Mouse (Mus musculus) cerebellum, postnatal 10 days (tissue): ENCODE data around the gene Rec8.

Experiments used
- DNase-seq, 2 experiments: peaks; one replicate each; pipeline ENCODE4 v3.0.0; 2021; ENCODE audit warnings: mixed read lengths in 2 of 2

Rec8 gene

GRCm38 (mm10) chr14:55642679-55643059 is 24.8 kb downstream of the Rec8 start:
- no peak for DNase-seq

GRCm38 (mm10) chr14:55643060-55643907 is 25.4 kb downstream of the Rec8 start, which contains the start of gene Tm9sf1:
TSS of gene Tm9sf1 (minus strand) at chr14:55643806.
- peak; percentile 85 to 87 for DNase-seq

GRCm38 (mm10) chr14:55644261-55644888 is 26.5 kb downstream of the Rec8 start:
- DNase-seq, result no peak

- no peak for DNase-seq
These were observed 32.0 kb downstream of the Rec8 start, which contains the start of gene Tssk4 for GRCm38 (mm10) chr14:55649884-55650283. TSS of gene Tssk4 (plus strand) at chr14:55650184.

- DNase-seq, result no peak
These were observed 33.7 kb downstream of the Rec8 start for GRCm38 (mm10) chr14:55651528-55651927.

GRCm38 (mm10) chr14:55656935-55657334 is 39.1 kb downstream of the Rec8 start:
- DNase-seq, result no peak

GRCm38 (mm10) chr14:55658011-55658410 is 40.2 kb downstream of the Rec8 start:
- DNase-seq, result no peak

GRCm38 (mm10) chr14:55659960-55660573 is 42.2 kb downstream of the Rec8 start, which contains the start of gene Mdp1:
TSS of gene Mdp1 (minus strand) at chr14:55660508.
- peak; percentile 88 to 89 for DNase-seq

GRCm38 (mm10) chr14:55660636-55661035 is 42.8 kb downstream of the Rec8 start:
- no peak for DNase-seq

GRCm38 (mm10) chr14:55671486-55671832 is 53.6 kb downstream of the Rec8 start:
- DNase-seq, result no peak

GRCm38 (mm10) chr14:55671833-55672740 is 54.2 kb downstream of the Rec8 start, which contains the start of the genes Gmpr2 and Nedd8:
TSS of gene Gmpr2 (plus strand) at chr14:55671941.
TSS of gene Nedd8 (minus strand) at chr14:55672124.
- peak; percentile 90 to 91 for DNase-seq

GRCm38 (mm10) chr14:55672741-55673060 is 54.9 kb downstream of the Rec8 start:
- DNase-seq, result peak in 1 of 2 experiments; percentile 21
